Mouse (Mus musculus): ENCODE measurements around the gene Brsk2. TPM values are rescaled to one million over a fixed set of nuclear protein-coding genes. Genes with fewer than 3 reads are reported as not detected.

The Brsk2 gene
- total and polyA plus RNA-seq, 2 experiments from 2014 or later = 0.30 TPM; not detected in 1

DNA sequence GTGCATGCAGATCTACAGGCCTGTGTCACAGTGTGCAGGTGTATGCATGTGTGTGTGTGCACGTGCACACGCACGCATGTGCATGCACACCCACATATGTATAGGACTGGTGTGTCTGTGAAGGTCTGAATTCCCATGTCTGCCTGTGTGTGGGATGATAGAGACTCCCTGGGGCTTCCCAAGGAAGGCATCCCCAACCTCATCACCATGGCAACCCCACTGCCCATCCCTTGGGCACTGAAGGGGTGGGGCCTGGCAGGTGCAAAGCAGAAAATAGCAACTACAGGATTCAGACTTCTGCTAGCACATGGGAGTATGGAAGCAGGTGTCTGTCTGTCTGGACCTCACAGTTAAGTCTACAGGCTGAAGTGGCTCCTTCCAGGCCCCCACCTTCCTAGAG is 13.0 kb downstream of the Brsk2 start:
- DNase-seq (ENCODE audit: low spot score) = no peak
- no peak overlapping the region for H3K4me3 ChIP-seq (ENCODE audit: low read depth, low read length)
- H3K4me1 ChIP-seq (ENCODE audit: control insufficient read depth, insufficient read depth) = no peaks in the 10 kb centered on the region
- WGBS = 82% methylated on average over 3 of the region's 3 CpGs
- no peak overlapping the region for H3K4me2 ChIP-seq (ENCODE audit: low read depth, low read length)
- no peak overlapping the region for H3K27ac ChIP-seq (ENCODE audit: low read depth)
- ATAC-seq (ENCODE audit: insufficient read depth, low read depth) = no peak
- no peak overlapping the region for H3K9ac ChIP-seq (replicated peaks; ENCODE audit: low read depth, low read length)
- TF ChIP-seq EP300 (IDR thresholded peaks at IDR 0.05; ENCODE audit: low read depth) = no peak
- TF ChIP-seq CTCF (IDR thresholded peaks at IDR 0.05; ENCODE audit: low read depth) = no peak
- H3K36me3 ChIP-seq (replicated peaks; ENCODE audit: control insufficient read depth, insufficient read depth, low read length) = no peaks in the 10 kb centered on the region
- H3K9me3 ChIP-seq (replicated peaks; ENCODE audit: control insufficient read depth, low read length) = no peaks in the 10 kb centered on the region
- H3K27me3 ChIP-seq (ENCODE audit: control insufficient read depth, insufficient read depth, low read length) = no peaks in the 10 kb centered on the region

DNA sequence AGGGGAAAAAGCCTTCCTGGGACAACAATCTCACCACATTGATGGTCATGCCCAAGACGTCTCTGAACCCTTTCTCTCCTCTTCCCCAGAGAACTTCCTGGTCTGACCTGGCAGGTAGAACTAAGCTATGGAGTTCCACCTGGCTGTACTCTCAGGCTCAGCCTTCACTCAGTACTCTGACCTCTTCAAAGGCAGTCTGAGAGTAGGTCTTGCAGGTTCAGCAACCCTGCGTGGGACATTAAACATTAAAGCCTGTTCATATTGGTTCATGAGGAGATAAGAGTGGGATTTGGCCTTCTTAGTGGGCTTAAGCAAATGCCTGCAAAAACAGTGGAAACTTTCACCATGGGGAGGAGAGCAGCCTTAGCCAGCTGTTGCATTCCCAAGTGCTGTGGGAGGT is 16.7 kb downstream of the Brsk2 start:
- WGBS = 67% methylated on average over 2 of the region's 2 CpGs

DNA sequence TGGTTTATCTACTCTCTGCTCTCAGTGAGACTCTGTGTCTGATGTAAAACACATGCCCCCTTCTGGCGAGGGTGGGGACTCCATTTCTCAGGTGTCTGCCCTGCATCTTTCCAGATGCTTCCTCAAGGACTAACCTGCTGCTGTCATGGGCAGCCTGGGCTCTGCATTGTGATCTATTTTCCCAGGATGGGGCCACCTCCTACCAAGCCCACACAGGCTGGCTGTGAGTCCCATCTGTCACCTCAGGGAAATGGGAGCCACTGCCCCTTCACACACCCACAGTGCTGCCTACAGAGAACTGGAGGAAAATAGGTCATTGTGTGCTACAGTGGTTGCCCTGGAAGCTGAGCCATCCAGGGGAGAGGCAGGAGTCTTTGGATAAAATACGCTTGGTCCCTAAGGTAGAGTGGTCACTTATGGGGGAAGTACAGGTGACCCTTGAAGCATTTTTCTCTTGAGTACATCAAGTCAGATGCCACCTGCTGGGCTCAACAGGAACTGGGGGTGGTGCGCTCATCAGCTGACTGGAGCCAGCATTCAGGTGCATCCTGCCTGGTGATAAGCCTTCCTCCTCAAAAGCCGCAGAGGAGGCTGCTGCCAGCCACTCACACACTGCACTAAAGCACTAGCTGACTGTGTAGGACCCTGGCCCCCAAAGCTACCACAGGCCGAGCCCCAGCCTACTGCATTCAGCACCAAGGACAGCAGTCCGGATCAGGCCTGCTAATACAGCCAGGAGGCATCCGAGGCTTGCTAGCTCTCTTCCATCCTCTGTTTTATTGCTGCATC is 23.5 kb downstream of the Brsk2 start:
- peak; percentile 29 for DNase-seq (ENCODE audit: low spot score)
- Histone ChIP-seq H3K36me3 (replicated peaks; ENCODE audit: control insufficient read depth, insufficient read depth, low read length) (no peaks in the 10 kb centered on the region), H3K9ac (replicated peaks; ENCODE audit: low read depth, low read length) (no peak overlapping the region), H3K27me3 (ENCODE audit: control insufficient read depth, insufficient read depth, low read length) (no peaks in the 10 kb centered on the region), H3K4me3 (ENCODE audit: low read depth, low read length) (no peak overlapping the region), H3K27ac (ENCODE audit: low read depth) (no peak overlapping the region), H3K9me3 (replicated peaks; ENCODE audit: control insufficient read depth, low read length) (no peaks in the 10 kb centered on the region), H3K4me2 (ENCODE audit: low read depth, low read length) (no peak overlapping the region), H3K4me1 (ENCODE audit: control insufficient read depth, insufficient read depth) (no peaks in the 10 kb centered on the region)
- 28% methylated on average over 7 of the region's 7 CpGs for WGBS
- TF ChIP-seq CTCF (IDR thresholded peaks at IDR 0.05; ENCODE audit: low read depth) = no peak
- peak; percentile 35; the same call in 1 of the 2 replicates for ATAC-seq (ENCODE audit: insufficient read depth, low read depth)

More for the DNA sequence above, 16.7 kb downstream of the Brsk2 start:
- no peak overlapping the region for H3K9ac ChIP-seq (replicated peaks; ENCODE audit: low read depth, low read length)
- no peaks in the 10 kb centered on the region for H3K27me3 ChIP-seq (ENCODE audit: control insufficient read depth, insufficient read depth, low read length)
- H3K9me3 ChIP-seq (replicated peaks; ENCODE audit: control insufficient read depth, low read length) = no peaks in the 10 kb centered on the region
- TF ChIP-seq CTCF (IDR thresholded peaks at IDR 0.05; ENCODE audit: low read depth) = no peak
- no peak for TF ChIP-seq EP300 (IDR thresholded peaks at IDR 0.05; ENCODE audit: low read depth)
- no peaks in the 10 kb centered on the region for H3K36me3 ChIP-seq (replicated peaks; ENCODE audit: control insufficient read depth, insufficient read depth, low read length)
- no peak for DNase-seq (ENCODE audit: low spot score)
- no peak overlapping the region for H3K4me3 ChIP-seq (ENCODE audit: low read depth, low read length)
- no peaks in the 10 kb centered on the region for H3K4me1 ChIP-seq (ENCODE audit: control insufficient read depth, insufficient read depth)
- no peak overlapping the region for H3K4me2 ChIP-seq (ENCODE audit: low read depth, low read length)
- no peak for ATAC-seq (ENCODE audit: insufficient read depth, low read depth)
- no peak overlapping the region for H3K27ac ChIP-seq (ENCODE audit: low read depth)

DNA sequence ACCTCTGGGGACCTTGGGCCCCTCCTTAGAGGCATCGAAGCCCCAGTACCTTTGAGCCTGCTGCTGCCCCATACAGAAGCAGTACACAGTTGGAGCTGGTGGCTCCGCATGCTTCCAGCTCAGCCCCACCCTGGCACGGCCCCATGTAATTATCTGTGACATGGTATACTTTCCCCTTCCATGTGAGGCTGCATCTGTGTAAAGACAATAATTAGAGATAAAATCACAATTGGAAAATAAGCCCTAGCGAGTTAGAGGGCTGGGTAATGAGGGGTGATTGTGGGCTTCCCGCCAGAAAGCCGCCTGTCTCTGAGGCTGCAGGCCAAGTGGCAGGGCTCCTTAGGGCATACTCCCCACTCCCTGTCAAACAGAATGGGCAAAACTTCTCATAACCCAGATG is 28.5 kb downstream of the Brsk2 start:
- DNase-seq (ENCODE audit: low spot score) (no peak), ATAC-seq (ENCODE audit: insufficient read depth, low read depth) (no peak)
- no peak overlapping the region for H3K4me2 ChIP-seq (ENCODE audit: low read depth, low read length)
- H3K36me3 ChIP-seq (replicated peaks; ENCODE audit: control insufficient read depth, insufficient read depth, low read length) = no peaks in the 10 kb centered on the region
- H3K27me3 ChIP-seq (ENCODE audit: control insufficient read depth, insufficient read depth, low read length) = no peaks in the 10 kb centered on the region
- 72% methylated on average over 6 of the region's 6 CpGs for WGBS
- TF ChIP-seq EP300 (IDR thresholded peaks at IDR 0.05; ENCODE audit: low read depth) (no peak), CTCF (IDR thresholded peaks at IDR 0.05; ENCODE audit: low read depth) (no peak)
- no peaks in the 10 kb centered on the region for H3K4me1 ChIP-seq (ENCODE audit: control insufficient read depth, insufficient read depth)
- no peak overlapping the region for H3K9ac ChIP-seq (replicated peaks; ENCODE audit: low read depth, low read length)
- H3K4me3 ChIP-seq (ENCODE audit: low read depth, low read length) = no peak overlapping the region
- no peak overlapping the region for H3K27ac ChIP-seq (ENCODE audit: low read depth)
- no peaks in the 10 kb centered on the region for H3K9me3 ChIP-seq (replicated peaks; ENCODE audit: control insufficient read depth, low read length)

DNA sequence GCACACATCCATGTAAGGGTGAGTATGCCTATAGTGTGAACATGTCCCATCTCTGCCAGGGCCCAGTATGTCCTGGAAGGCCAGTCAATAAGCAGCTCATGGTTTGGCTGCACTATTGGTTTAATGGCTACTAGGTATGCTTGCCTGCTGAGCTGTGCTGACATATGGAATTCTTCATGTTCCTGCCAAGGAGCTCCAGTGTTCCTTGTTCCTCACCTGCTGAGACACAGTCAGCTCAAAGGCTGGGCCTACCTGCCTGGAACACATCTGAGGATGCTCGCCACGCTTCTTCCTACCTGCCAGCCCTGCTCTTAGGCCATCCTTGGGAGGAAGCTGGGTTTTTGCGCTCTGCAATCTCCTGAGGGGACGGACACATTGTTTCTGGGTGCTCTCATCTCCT is 29.7 kb downstream of the Brsk2 start:
- WGBS = 83% methylated on average over 4 of the region's 4 CpGs
- ATAC-seq (ENCODE audit: insufficient read depth, low read depth) (no peak), DNase-seq (ENCODE audit: low spot score) (no peak)
- TF ChIP-seq CTCF (IDR thresholded peaks at IDR 0.05; ENCODE audit: low read depth) = no peak
- TF ChIP-seq EP300 (IDR thresholded peaks at IDR 0.05; ENCODE audit: low read depth) = no peak
- Histone ChIP-seq H3K36me3 (replicated peaks; ENCODE audit: control insufficient read depth, insufficient read depth, low read length) (no peaks in the 10 kb centered on the region), H3K4me1 (ENCODE audit: control insufficient read depth, insufficient read depth) (no peaks in the 10 kb centered on the region), H3K4me2 (ENCODE audit: low read depth, low read length) (no peak overlapping the region), H3K4me3 (ENCODE audit: low read depth, low read length) (no peak overlapping the region), H3K27me3 (ENCODE audit: control insufficient read depth, insufficient read depth, low read length) (no peaks in the 10 kb centered on the region), H3K9me3 (replicated peaks; ENCODE audit: control insufficient read depth, low read length) (no peaks in the 10 kb centered on the region), H3K9ac (replicated peaks; ENCODE audit: low read depth, low read length) (no peak overlapping the region), H3K27ac (ENCODE audit: low read depth) (no peak overlapping the region)

DNA sequence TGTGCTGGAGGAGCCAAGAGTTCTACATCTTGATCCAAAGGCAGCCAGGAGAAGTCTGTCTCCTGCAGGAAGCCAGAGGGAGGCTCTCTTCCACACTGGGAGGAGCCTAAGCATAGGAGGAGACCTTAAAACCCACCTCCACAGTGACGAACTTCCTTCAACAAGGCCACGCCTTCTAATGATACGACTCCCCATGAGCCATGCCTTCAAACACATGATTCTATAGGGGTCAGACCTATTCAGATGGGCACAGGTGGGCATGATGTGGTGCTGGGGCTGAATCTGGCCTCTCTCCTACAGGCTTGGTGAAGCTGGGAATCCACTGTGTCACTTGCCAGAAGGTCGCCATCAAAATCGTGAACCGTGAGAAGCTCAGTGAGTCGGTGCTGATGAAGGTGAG is 31.7 kb downstream of the Brsk2 start:
- WGBS = 78% methylated on average over 7 of the region's 7 CpGs
- no peak for DNase-seq (ENCODE audit: low spot score)

More for the DNA sequence above, 31.7 kb downstream of the Brsk2 start:
- Histone ChIP-seq H3K4me3 (ENCODE audit: low read depth, low read length) (no peak overlapping the region), H3K9ac (replicated peaks; ENCODE audit: low read depth, low read length) (no peak overlapping the region), H3K27ac (ENCODE audit: low read depth) (no peak overlapping the region), H3K9me3 (replicated peaks; ENCODE audit: control insufficient read depth, low read length) (no peaks in the 10 kb centered on the region), H3K36me3 (replicated peaks; ENCODE audit: control insufficient read depth, insufficient read depth, low read length) (no peaks in the 10 kb centered on the region), H3K4me1 (ENCODE audit: control insufficient read depth, insufficient read depth) (no peaks in the 10 kb centered on the region), H3K27me3 (ENCODE audit: control insufficient read depth, insufficient read depth, low read length) (no peaks in the 10 kb centered on the region), H3K4me2 (ENCODE audit: low read depth, low read length) (no peak overlapping the region)
- no peak for ATAC-seq (ENCODE audit: insufficient read depth, low read depth)
- TF ChIP-seq EP300 (IDR thresholded peaks at IDR 0.05; ENCODE audit: low read depth) (no peak), CTCF (IDR thresholded peaks at IDR 0.05; ENCODE audit: low read depth) (no peak)
